Mouse (Mus musculus) CH12F3 (cell line): ENCODE results near the gene Nwd1.

Experiments used
- in situ Hi-C: fragments of 300-500 bp; cut with MboI; formaldehyde crosslinking; loops from 2 replicates; pipeline ENCODE4 v1.14.3; 2020; ENCODE audit warnings: low sequenced_read_pairs

Gene Nwd1

DNA sequence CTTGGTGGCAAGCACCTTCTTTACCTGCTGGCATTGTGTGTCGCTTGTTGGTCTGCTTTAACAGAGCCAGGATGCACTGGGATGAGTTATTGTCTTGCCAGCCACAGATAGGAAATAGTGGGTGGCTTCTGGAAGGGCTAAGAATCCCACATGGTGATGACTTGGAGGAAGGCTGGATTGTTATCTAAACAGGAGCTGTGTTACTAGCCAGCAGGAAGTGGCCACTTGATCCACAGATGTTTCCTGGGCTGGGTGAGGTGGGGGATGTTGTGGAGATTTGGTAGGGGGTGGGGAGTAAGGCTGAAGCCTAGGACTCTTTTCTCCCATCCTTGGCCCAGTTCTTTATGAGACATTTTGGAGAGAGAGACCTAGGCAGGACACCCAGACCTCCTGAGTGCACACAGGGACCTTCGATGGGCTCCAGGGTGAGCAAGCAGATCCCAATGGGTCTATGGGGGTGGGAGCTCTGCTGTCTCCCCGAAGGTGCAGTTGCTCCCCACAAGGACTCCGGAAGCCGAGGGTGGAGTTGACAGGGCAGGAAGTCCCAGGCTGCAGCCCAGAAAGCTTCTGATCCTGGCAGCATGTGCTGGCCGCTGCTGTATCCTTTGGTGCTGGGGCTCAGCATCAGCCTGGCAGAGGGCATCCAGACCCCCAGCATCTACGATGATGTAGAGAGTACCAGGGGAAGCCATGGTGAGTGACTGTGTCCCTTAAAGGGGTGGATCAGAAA is 115.0 kb downstream of the Nwd1 start, which contains the start of gene F2rl3:
Gene F2rl3 (plus strand): TSS at position 559 of the 730 bp plus-strand sequence.
- in situ Hi-C loops = no loop called here

DNA sequence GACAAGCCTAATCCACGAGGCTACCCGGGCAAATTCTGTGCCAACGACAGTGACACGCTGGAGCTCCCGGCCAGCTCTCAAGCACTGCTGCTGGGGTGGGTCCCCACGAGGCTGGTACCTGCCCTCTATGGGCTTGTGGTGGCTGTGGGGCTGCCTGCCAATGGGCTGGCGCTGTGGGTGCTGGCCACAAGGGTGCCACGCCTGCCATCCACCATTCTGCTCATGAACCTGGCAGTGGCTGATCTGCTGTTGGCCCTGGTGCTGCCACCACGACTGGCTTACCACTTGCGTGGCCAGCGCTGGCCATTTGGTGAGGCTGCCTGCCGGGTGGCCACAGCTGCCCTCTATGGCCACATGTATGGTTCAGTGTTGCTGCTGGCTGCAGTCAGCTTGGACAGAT is 115.8 kb downstream of the Nwd1 start:
- in situ Hi-C loops = no loop called here

DNA sequence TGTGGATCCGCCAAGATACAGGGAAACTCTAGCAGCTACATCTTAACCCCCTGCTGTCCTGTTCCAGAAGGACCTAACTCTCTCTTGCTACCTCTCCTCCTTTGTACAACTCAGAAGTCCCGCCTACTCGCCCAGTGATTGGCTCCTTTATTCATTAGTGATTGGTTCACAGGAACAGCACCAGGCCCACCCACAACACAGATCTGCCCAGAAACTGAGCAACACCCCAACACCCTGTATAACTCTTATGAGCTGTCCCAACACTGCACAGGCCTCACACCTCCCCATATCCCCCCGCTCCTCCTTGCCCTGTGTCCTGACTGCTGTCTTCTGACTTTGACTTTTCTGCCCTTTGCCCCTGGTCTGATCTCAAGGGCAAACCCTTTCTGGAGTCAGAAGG is 119.2 kb downstream of the Nwd1 start:
- in situ Hi-C loops = no loop called here

DNA sequence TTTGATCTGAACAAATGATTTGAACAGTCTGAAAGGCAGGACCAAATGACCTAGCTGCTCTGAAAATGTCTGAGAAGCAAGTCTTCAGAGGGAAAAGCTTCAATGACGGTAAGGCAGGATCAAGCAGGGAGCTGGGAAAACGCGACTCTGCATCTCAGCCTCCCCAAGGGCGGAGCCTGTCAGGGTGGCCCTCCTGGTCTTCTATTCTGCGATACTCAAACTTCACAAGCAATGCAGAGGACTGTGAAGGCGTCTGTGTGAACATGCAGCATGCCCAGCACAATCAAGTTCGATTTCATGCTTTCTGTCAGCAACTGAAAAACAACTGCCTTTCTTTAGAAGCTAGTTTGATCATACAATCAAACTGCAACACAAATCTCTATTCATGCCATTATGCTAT is 120.3 kb downstream of the Nwd1 start:
- in situ Hi-C loops = no loop called here
